Mouse (Mus musculus) lung, adult 2 months (tissue): ENCODE results near the gene Ripk1. TPM values are rescaled to one million over a fixed set of nuclear protein-coding genes. Genes with fewer than 3 reads are reported as not detected.
A peak's percentile ranks its signal among the peaks of the same experiment; 100 is the strongest.

Experiments
- DNase-seq: peaks from one replicate; pipeline ENCODE4 v3.0.0; 2022
- H3K4me1 ChIP-seq: fragments of 200-500 bp; 2 replicates; pipeline ENCODE4 v1.6.1; 2011; ENCODE audit warnings: low read length; ENCODE audit not compliant: control insufficient read depth, insufficient read depth
- H3K4me3 ChIP-seq: fragments of 200-500 bp; replicated peaks from 2 replicates; pipeline ENCODE3; 2011; ENCODE audit warnings: low read depth, mild to moderate bottlenecking, control low read depth, low read length; ENCODE audit errors: extremely low read depth
- CTCF ChIP-seq: fragments of 200-500 bp; IDR thresholded peaks from 2 replicates; pipeline ENCODE4 v1.5.1; 2011; ENCODE audit warnings: mild to moderate bottlenecking, low read length, control low read depth; ENCODE audit not compliant: insufficient read depth
- POLR2A ChIP-seq: fragments of 200-500 bp; IDR thresholded peaks from 2 replicates; pipeline ENCODE4 v1.6.1; 2011; ENCODE audit warnings: low read depth, mild to moderate bottlenecking, control low read depth, low read length, borderline replicate concordance; ENCODE audit errors: extremely low read depth
- WGBS: fragments of 180-500 bp; shearing (Covaris S2); methylation state at CpG from one replicate; pipeline ENCODE4 v1.1.7; 2018; 5-methylcytosine and 5-hydroxymethylcytosine counted together
- polyA plus RNA-seq: library from polyadenylated mRNA; depleted of rRNA; stranded (reverse); fragments of >200 nt; gene quantifications from 2 replicates; pipeline ENCODE4 v1.2.3, GENCODE M21; 2012; rRNA removed

Gene Ripk1
- 10.8 and 15.8 TPM in 2 replicates for polyA plus RNA-seq

GRCm38 (mm10) chr13:34002058-34003006 lies at the start of gene Ripk1, which contains the start of gene Serpinb6a:
Gene Ripk1, plus strand, starts transcription at chr13:34002363.
Gene Serpinb6a, minus strand, starts transcription at chr13:34002794.
- peaks cover 12% of the 10 kb centered on the region for H3K4me1 ChIP-seq
- peak within 1 kb of the TSS; percentile 91 for H3K4me3 ChIP-seq
- peak; percentile 92 for DNase-seq
- TF ChIP-seq CTCF, result 0 out of 2 replicates have a peak, but pooled peaks have one; percentile 8
- peak; percentile 77 for TF ChIP-seq POLR2A
- WGBS, result under 1% methylated on average over 92 of the region's 92 CpGs

- no peaks in the 10 kb centered on the region; the same call in 1 of the 2 replicates for H3K4me1 ChIP-seq
- no peak for DNase-seq
- WGBS, result 89% methylated on average over 2 of the region's 2 CpGs
- TF ChIP-seq POLR2A (no peak), CTCF (no peak)
- no peak overlapping the region for H3K4me3 ChIP-seq
Measured at GRCm38 (mm10) chr13:33952947-33953346, 49.2 kb upstream of the Ripk1 start.

GRCm38 (mm10) chr13:33956571-33957421 lies 45.4 kb upstream of the Ripk1 start:
- no peak overlapping the region for H3K4me3 ChIP-seq
- TF ChIP-seq POLR2A, result no peak
- peak; percentile 42; the same call in 1 of the 2 replicates for TF ChIP-seq CTCF
- H3K4me1 ChIP-seq, result no peaks in the 10 kb centered on the region; the same call in 1 of the 2 replicates
- WGBS, result 43% methylated on average over 6 of the region's 6 CpGs
- no peak for DNase-seq

GRCm38 (mm10) chr13:33959771-33960170 lies 42.4 kb upstream of the Ripk1 start:
- TF ChIP-seq POLR2A (no peak), CTCF (no peak)
- Histone ChIP-seq H3K4me1 (peaks cover 2% of the 10 kb centered on the region; the same call in 1 of the 2 replicates), H3K4me3 (no peak overlapping the region)
- WGBS, result 90% methylated on average over 2 of the region's 2 CpGs
- DNase-seq, result no peak

- DNase-seq, result peak; percentile 73
- Histone ChIP-seq H3K4me1 (peaks cover 6% of the 10 kb centered on the region; the same call in 1 of the 2 replicates), H3K4me3 (peak within 1 kb of the TSS; percentile 84)
- 0 out of 2 replicates have a peak, but pooled peaks have one; percentile 7 for TF ChIP-seq CTCF
- TF ChIP-seq POLR2A, result peak; percentile 83; the same call in 1 of the 2 replicates
- WGBS, result under 1% methylated on average over 22 of the region's 22 CpGs
Measured at GRCm38 (mm10) chr13:33964206-33965046, 37.7 kb upstream of the Ripk1 start, which contains the start of gene Nqo2. Gene Nqo2, plus strand, starts transcription at chr13:33964687.

GRCm38 (mm10) chr13:33965056-33966024 lies 36.8 kb upstream of the Ripk1 start:
- Histone ChIP-seq H3K4me3 (peak overlapping the region; percentile 84), H3K4me1 (peaks cover 6% of the 10 kb centered on the region; the same call in 1 of the 2 replicates)
- 1% methylated on average over 14 of the region's 14 CpGs for WGBS
- TF ChIP-seq POLR2A (no peak), CTCF (no peak)
- no peak for DNase-seq

GRCm38 (mm10) chr13:33966025-33966412 lies 36.1 kb upstream of the Ripk1 start:
- TF ChIP-seq CTCF (no peak), POLR2A (no peak)
- 29% methylated on average over 4 of the region's 4 CpGs for WGBS
- no peak overlapping the region for H3K4me3 ChIP-seq
- peaks cover 6% of the 10 kb centered on the region; the same call in 1 of the 2 replicates for H3K4me1 ChIP-seq
- DNase-seq, result no peak

GRCm38 (mm10) chr13:33966574-33966973 lies 35.6 kb upstream of the Ripk1 start:
- H3K4me3 ChIP-seq, result no peak overlapping the region
- TF ChIP-seq POLR2A (no peak), CTCF (no peak)
- DNase-seq, result no peak
- peaks cover 6% of the 10 kb centered on the region; the same call in 1 of the 2 replicates for H3K4me1 ChIP-seq
